Mouse (Mus musculus): ENCODE measurements at regions not wholly inside any gene's neighbourhood (a gene's known extent, or its start where the extent isn't known, plus 50 kb on each side); places are given as distances from the start of the nearest gene placed in this dataset.
"Not testable (repeated sequence)": the region's sequence is repeated elsewhere in the genome, so short reads cannot be mapped to it uniquely, and the experiment has no call there.

DNA sequence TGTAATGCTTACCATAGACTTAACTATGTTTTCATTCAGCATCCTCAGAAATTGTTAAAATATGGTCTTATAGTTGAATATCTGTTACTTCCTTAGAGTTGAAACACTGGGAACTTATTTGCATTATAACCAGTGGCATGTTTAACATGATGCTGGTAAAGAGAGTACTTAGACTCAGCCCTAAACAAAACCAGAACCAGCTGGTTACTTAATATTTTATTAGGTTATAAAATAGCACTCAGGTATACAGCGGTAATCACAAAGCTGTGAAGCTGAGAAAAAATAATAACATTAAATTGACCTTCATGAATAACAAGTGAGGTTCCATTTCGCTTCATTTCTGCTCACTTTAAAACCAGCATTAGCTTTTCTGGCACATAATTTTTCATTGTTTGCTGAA, 474.4 kb downstream of the Tlr4 start:
- WGBS = 94% methylated on average over 2 of the region's 2 CpGs
- no peaks in the 10 kb centered on the region for H3K27me3 ChIP-seq (ENCODE audit: control insufficient read depth, insufficient read depth, low read length)
- H3K36me3 ChIP-seq (ENCODE audit: control insufficient read depth, insufficient read depth, low read length) = no peaks in the 10 kb centered on the region
- no peaks in the 10 kb centered on the region for H3K4me1 ChIP-seq (ENCODE audit: control insufficient read depth, insufficient read depth, insufficient read length)
- DNase-seq (ENCODE audit: low read depth in 1 of 2, low spot score in 2 of 2) = no peak
- TF ChIP-seq CTCF (IDR thresholded peaks at IDR 0.05; ENCODE audit: extremely low read depth, insufficient read depth, insufficient read length, insufficient replicate concordance) (no peak), POLR2A (IDR thresholded peaks at IDR 0.05; ENCODE audit: low read depth, low read length) (no peak)
- no peak overlapping the region for H3K27ac ChIP-seq (ENCODE audit: insufficient read depth, low read length)
- no peak overlapping the region for H3K4me3 ChIP-seq (ENCODE audit: extremely low read depth, insufficient read depth, insufficient read length)

DNA sequence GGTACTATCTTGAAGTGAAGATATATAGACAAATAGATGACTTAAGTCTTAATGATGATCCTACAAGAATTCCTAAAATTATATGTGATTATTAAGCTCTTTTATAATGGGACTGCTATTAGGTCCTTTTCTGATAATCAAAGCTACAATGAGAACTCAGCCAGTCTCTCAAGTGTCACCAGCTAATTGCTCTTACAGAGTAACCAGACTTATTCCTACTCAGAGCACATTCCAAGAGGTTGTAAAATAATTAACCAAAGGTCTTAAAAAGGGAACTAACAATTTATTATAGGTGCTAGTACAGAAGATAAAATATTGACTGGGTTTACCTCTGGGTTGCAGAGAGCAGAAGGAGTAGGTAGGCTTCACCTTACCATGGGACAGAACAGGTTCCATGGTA, 492.7 kb downstream of the Tlr4 start:
- not testable (repeated sequence) for H3K4me1 ChIP-seq (ENCODE audit: control insufficient read depth, insufficient read depth, insufficient read length); H3K27me3 ChIP-seq (ENCODE audit: control insufficient read depth, insufficient read depth, low read length); H3K27ac ChIP-seq (ENCODE audit: insufficient read depth, low read length); H3K4me3 ChIP-seq (ENCODE audit: extremely low read depth, insufficient read depth, insufficient read length); DNase-seq (ENCODE audit: low read depth in 1 of 2, low spot score in 2 of 2); H3K36me3 ChIP-seq (ENCODE audit: control insufficient read depth, insufficient read depth, low read length)

All from spleen, adult 2 months (tissue).